Mouse (Mus musculus) gastrocnemius, postnatal 4 days (tissue): Measurements from ENCODE around the gene Bsnd. TPM values are rescaled to one million over a fixed set of nuclear protein-coding genes. Genes with fewer than 3 reads are reported as not detected.
A peak's percentile ranks its signal among the peaks of the same experiment; 100 is the strongest.

Experiments used
- DNase-seq, 2 experiments: peaks; one replicate each; pipeline ENCODE4 v3.0.0; 2021 to 2022; ENCODE audit warnings: low spot score in 2 of 2, mixed read lengths in 2 of 2
- long read RNA-seq, 2 experiments: library from polyadenylated mRNA; stranded (forward); transcript quantifications; one replicate each; pipeline ENCODE4 v2.0.0; 2021
- total RNA-seq, 2 experiments: library from RNA; stranded (reverse); gene quantifications; 2 replicates each; pipeline ENCODE4 v1.2.3; 2021

The Bsnd gene
- under 1 TPM; 0.18 to 0.25 TPM for total RNA-seq
- long read RNA-seq, experiment 1: 0 reads
- long read RNA-seq, experiment 2, partial matches to known transcripts: 0 of 2 reads
- long read RNA-seq, experiment 2, other reads (novel, unspliced or antisense): 1 of 2 reads

DNA sequence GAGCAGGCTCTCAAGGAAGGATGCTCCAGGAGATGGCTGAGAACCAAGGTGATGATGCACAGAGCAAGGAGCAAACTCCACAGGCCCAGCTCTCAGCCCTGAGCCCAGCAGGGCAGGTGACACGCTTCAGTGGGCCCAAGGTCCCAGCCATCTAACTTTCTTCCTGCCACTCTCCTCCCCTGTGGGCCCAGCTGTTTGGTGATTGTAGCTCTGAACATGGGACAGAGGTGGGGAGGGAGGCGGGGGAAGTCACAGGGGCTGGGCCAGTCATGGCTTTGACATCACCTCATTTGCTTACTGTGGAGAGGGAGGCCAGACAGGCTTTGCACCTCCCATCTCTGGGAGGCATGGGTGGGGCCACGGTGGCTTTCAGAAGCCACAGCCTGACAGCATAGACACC is at the start of gene Bsnd:
TSS of gene Bsnd (minus strand) at position 168 of the 400 bp plus-strand sequence.
- DNase-seq: no peak

DNA sequence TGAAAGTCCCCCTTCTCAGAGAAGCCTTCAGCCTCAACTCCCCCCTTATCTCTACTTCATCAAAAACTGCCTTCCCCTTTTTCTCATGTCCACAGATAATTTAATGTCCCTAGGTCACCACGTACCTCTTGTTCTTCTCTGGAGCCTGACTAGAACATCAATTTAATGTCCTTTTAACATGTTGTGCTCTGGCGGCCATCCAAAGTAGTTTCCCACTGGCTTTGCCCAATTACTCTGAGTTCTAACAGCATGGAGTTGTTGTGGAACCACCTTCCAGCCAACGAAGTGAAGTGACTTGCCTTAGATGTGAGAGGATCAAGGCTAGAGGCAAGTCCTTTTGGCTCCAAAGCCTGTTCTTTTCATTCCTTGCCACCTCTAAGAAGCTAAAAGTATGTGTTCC is 49.4 kb upstream of the Bsnd start:
- no peak for DNase-seq

DNA sequence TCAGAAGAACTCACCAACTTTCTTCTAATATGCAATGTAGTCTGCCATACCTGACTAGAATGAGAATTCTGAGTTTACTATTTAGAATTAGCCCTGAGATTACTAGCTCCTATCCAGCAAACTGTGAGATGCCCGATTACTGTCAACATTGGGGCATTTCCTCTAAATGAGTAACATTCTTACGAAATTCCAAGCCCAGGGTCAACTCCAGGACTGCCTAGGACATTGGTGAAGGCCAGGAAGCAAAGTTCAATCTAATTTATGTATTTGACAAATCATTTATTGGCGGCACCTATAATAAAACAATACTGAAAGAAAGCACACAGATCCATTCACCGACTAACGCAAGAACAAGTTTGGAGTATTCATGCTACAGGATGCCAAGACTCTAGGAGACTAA is 47.7 kb upstream of the Bsnd start:
- DNase-seq: no peak

DNA sequence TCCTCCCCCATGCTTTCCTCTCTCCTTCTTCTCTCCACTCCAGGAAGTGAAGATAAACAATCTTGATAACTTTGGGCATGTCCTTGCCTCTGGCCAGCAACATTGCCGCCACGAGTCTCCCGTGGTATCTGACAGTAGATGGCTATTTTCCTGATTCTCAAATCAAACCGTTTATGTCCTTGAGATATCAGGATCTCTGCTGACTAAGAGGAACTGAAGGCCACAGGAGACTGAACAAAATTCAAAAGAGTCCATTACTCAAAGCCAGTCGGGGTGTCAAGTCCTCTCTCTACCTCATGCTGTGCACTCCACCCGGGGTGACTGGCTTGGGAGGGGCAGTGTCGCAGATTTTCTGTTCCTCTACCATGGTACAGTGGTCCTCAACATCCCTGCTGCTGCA is 42.2 kb upstream of the Bsnd start:
- no peak for DNase-seq

DNA sequence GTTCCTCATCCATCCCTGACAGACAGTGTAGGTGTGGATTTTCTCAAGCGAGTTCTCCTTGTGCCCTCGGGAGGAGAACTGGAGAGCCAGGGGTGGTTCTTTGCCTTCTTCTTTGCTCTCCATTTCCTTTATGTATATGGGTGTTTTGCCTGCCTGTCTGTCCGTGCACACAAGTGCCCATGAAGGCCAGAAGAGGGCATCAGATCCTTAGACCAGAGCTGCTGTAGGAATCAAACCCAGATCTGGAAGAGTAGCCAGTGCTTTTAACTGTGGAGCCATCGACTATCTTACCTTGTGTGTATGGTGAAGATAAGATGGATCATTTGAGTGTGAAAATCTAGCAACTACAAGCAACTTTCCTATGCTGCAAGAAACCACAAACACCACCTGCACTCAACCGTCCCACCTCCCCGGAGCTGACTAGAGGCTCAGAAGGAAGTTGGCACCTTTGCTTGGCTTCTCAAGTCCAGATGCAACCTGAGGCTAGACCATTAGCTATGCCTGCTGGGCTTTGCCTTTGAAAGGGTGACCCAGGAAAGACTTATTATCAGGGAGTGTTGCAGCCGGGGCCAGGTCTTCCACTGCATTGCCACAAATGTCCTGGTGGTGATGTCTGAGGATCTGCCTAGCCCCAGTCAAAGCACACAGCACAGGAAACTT is 41.5 kb upstream of the Bsnd start:
- DNase-seq: no peak

GRCm38 (mm10) chr4:106530113-106530482 is 38.0 kb upstream of the Bsnd start:
- DNase-seq: no peak

DNA sequence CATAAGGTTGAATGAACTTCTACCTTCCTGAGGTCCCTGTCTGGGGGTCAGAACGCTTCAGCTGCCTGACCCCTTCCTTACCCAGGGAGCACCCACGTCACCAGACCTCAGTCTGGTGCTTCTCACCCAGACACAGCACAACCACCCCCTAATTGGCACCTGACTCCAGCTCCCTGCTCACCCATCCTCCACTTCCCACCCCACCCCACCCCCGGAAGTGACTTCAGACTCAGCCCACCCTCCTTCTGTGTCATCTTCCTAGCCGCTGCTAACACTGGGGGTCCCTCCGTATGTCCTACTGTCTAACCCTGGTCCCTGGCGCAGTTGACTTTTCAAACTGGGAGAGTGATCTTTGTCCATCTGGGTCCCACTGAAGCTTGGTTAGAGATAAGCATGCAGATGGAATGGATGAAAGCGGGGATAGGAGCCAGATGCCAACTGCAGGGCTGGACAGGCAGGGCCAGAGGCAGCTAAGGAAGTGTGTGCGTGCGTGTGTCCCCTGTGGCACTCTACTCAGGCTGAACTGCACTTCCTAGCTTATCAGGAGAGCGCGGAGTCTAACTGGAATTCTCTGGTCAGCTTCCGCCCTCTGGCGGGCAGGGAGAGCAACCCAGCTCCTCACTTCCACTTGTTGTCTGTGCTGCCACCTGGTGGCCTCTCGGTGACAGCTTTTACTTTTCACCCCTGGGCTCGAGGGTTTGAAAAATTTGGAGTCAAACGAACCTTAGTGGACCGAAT is 37.5 kb upstream of the Bsnd start:
- peak; percentile 86 to 90 for DNase-seq

DNA sequence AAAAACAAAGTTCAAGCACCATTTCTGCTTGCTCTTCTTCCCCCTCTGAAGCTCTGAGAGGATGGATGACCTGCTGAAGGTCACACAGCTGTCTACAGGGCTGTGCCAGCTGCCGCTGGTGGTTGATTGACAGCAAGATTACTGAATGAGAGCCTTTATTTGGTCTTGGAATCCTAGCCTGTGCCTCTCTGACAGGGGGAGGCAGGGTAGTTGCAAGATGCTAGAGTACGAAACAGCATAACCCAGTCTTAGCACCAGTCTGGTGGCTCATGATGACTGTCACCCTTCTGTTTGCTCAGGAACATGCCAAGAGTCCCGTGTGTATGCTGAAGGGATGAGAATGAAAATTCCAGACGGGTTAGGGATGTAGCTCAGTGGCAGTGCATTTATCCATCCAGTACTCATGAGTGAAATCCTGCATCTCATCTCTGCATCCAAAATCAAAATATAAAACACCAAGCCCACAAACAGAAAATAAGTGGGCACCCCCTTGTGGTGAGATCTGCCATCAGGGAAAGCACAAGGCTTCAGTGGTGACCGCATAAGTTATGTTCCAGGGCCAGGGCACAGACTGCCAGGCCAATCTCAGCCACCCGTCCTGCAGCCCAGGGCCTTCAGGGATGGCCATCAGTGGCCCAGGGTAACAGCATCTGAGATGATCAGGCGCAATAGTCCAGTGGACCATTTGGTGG is 35.9 kb upstream of the Bsnd start:
- no peak for DNase-seq

DNA sequence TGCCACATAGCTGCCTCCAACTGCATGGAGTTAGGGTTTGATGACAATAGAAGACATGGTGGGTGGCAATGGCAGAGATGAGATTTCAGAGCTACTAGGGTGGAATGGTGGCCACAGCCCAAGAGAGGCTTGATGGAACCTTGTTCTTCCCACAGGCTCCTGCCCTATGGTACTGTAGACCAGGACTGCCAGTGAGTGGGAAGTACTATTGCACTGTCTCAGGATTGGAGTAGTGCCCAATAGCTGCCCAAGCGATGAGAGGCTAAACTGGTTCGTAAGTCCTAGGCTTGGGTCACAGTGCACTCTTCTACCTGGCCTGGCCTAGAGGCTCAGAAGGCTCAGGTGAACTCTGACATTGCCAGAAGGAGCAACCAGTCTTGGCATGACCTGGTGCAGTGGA is 32.9 kb upstream of the Bsnd start:
- no peak for DNase-seq

GRCm38 (mm10) chr4:106524131-106524530 is 32.0 kb upstream of the Bsnd start:
- no peak for DNase-seq

- DNase-seq: no peak
These were observed 30.5 kb upstream of the Bsnd start for GRCm38 (mm10) chr4:106522547-106522946.

GRCm38 (mm10) chr4:106514606-106515005 is 22.5 kb upstream of the Bsnd start:
- no peak for DNase-seq

DNA sequence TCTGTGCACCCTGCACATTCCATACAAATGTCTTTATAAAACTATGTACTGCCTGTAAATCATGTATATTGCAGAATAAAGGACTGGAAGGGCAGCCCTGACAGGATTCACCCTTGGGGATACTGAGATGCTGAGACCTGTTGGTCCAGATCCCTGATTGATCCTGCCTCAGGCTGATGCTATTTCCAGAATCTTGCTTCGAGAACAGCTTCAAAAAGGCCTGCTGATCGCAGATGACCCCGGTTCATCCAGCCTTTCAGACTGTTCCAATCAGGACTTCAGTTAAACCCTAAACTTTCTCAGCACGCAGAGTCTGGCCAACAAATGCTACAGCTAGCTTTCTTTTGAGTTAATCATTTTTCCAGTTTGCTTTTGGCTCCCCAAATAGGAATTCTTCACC is 17.8 kb upstream of the Bsnd start:
- DNase-seq: no peak

GRCm38 (mm10) chr4:106505453-106506058 is 13.5 kb upstream of the Bsnd start:
- DNase-seq: no peak

DNA sequence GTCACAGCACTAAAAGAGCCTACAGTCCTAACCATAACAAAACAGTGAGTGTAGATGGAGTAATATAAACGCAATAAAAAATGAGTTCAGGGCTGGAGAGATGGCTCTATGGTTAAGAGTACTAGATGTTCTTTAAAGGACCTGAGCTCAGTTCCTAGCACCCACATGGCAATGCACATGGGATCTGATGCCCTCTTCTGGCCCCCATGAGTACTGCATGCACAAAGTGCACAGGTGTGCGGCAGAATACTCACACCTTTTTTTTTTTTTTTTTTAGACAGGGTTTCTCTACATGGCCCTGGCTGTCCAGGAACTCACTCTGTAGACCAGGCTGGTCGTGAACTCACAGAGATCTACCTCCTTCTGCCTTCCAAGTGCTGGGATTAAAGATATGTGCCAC is 11.5 kb upstream of the Bsnd start:
- DNase-seq: no peak

- no peak for DNase-seq
These were observed 8.0 kb upstream of the Bsnd start for GRCm38 (mm10) chr4:106500066-106500465.

GRCm38 (mm10) chr4:106498471-106498844 is 6.4 kb upstream of the Bsnd start:
- DNase-seq: no peak

- no peak for DNase-seq
These were observed 5.8 kb upstream of the Bsnd start for GRCm38 (mm10) chr4:106497776-106498470.

DNA sequence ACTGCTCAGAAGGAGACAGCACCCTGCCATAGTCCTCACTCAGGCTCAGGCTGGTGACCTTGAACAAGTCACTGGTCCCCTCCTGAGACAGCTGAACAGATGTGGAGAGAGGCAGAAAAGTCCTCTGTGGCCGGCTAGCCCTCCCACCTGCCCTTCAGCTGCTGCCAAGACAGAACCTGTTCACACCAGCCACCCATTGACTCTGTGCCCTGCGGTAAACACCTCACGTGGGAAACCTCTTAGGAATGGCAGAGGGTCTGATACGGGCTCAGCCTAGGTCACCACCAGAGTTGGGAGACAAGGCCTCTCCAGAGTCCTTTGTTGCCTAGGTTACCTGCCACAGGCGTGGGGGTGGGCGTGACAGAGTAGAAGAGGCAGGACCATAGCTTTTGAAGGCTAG is 4.8 kb upstream of the Bsnd start:
- no peak for DNase-seq

GRCm38 (mm10) chr4:106493639-106494038 is 1.6 kb upstream of the Bsnd start:
- DNase-seq: no peak

DNA sequence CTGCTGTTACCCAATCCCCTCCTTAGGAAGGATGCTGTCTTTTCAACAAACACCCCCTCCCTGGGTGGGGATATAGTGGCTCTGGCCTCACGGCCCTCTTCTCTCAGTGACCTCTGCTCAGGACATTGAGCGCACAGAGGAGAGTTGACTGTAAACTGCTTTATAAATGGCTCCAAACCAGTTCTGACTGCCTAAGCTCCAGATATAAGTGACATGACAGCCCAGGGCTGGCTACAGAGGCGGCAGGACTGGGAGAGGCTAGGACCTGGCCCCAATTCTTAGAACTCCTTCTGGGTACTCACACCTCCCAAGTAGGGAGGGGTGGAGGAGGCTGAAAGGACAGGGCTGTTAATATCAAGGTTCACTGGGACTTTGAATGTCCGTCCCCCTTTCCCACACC is 1.5 kb downstream of the Bsnd start:
- no peak for DNase-seq
